Mouse (Mus musculus): ENCODE data around the gene 4930412O13Rik. TPM values are rescaled to one million over a fixed set of nuclear protein-coding genes. Genes with fewer than 3 reads are reported as not detected.
A peak's percentile ranks its signal among the peaks of the same experiment; 100 is the strongest.

The 4930412O13Rik gene
- polyA plus RNA-seq, 1 experiment from 2014 or later = 3.0 TPM

GRCm38 (mm10) chr2:9890251-9890650 is 9.2 kb downstream of the 4930412O13Rik start:
- Histone ChIP-seq H3K4me2 (replicated peaks) (peak overlapping the region; percentile 29; the same call in 1 of the 2 replicates), H3K9ac (replicated peaks) (no peak overlapping the region), H3K4me3 (no peak overlapping the region), H3K27ac (replicated peaks) (no peak overlapping the region), H3K9me3 (no peaks in the 10 kb centered on the region), H3K36me3 (no peaks in the 10 kb centered on the region), H3K4me1 (peaks cover 13% of the 10 kb centered on the region), H3K27me3 (peaks cover 93% of the 10 kb centered on the region)
- no peak for ATAC-seq (ENCODE audit: low FRiP score, low read depth)
- WGBS = 3% methylated on average over 8 of the region's 8 CpGs

DNA sequence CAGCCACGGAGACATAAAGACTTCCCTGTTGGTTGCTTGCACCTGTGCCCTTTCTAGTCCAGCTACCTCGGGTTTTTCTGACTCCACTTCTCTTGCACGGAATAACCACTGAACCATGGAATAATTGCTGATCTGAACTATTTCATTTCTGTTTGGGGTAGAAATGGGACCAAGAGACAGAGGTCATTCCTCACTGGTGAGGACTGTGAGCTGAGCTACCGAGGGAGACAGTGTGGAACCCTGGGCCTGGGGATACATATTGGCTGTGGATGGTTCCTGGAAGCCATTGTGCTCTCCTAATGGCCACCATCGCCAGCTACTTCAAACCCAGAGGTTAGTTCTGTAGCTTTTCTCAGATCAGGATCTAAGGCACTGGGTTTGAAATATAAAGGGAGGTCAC is 9.9 kb downstream of the 4930412O13Rik start:
- no peak overlapping the region for H3K4me2 ChIP-seq (replicated peaks)
- no peaks in the 10 kb centered on the region for H3K9me3 ChIP-seq
- ATAC-seq (ENCODE audit: low FRiP score, low read depth) = no peak
- no peaks in the 10 kb centered on the region for H3K36me3 ChIP-seq
- H3K27me3 ChIP-seq = peaks cover 93% of the 10 kb centered on the region
- H3K27ac ChIP-seq (replicated peaks) = no peak overlapping the region
- no peak overlapping the region for H3K4me3 ChIP-seq
- 4% methylated on average over 5 of the region's 5 CpGs for WGBS
- H3K9ac ChIP-seq (replicated peaks) = no peak overlapping the region
- H3K4me1 ChIP-seq = peaks cover 13% of the 10 kb centered on the region

DNA sequence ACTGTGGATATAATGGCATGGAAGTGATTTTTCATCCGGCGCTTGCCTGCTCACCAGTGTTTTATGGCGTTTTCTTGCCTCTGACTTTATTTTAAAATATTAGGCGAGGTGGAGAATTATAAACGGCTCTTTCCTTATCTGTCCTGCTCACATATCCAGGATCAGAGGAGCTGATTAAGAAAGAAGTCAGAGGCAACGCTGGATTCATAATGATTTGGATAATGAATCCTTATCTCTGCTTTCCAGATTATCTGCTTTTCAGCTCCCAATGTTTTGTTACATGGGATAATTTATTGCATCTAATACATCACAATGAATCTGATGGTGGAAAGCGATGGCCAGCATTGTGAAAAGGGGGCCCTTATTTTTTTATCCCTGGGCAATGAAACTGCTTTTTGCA is 11.5 kb downstream of the 4930412O13Rik start:
- WGBS = 7% methylated on average over 7 of the region's 7 CpGs
- Histone ChIP-seq H3K9ac (replicated peaks) (no peak overlapping the region), H3K9me3 (no peaks in the 10 kb centered on the region), H3K4me3 (no peak overlapping the region), H3K4me2 (replicated peaks) (no peak overlapping the region), H3K27me3 (peaks cover 93% of the 10 kb centered on the region), H3K36me3 (no peaks in the 10 kb centered on the region), H3K4me1 (peaks cover 16% of the 10 kb centered on the region), H3K27ac (replicated peaks) (no peak overlapping the region)
- no peak for ATAC-seq (ENCODE audit: low FRiP score, low read depth)

DNA sequence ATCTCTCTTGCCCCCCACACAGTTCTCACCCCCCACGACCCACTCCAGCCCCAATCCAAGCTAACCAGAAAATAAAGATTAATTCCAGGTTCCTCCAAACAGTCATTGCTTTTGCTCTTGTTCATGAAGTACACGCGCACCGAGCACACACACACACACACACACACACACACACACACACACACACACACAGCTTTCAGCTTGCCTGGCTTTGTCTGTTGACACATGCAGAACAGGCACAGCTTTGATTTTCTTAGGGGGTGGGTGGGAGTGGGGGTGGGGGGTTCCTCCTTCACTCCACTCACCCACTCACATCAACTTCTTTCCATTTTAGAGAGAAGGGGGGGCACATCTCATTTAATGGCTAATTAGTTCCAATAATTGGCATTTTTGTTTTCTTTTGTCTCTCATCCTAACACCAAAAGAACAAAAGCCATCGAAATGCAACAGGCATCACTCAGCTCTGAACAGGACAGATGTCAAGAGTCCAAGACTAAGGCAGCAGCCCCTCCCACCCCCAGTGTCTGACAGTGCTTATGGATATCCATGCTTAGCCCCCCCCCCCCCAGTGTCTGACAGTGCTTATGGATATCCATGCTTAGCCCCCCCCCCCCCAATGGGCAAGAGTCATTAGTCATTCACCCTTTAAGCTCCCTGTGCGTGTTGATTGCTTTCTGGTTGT is 12.4 kb downstream of the 4930412O13Rik start:
- Histone ChIP-seq H3K36me3 (no peaks in the 10 kb centered on the region), H3K4me3 (no peak overlapping the region), H3K4me1 (peaks cover 16% of the 10 kb centered on the region), H3K27ac (replicated peaks) (no peak overlapping the region), H3K4me2 (replicated peaks) (no peak overlapping the region), H3K27me3 (peaks cover 93% of the 10 kb centered on the region), H3K9ac (replicated peaks) (no peak overlapping the region), H3K9me3 (no peaks in the 10 kb centered on the region)
- ATAC-seq (ENCODE audit: low FRiP score, low read depth) = peak; percentile 28; the same call in 1 of the 2 replicates
- under 1% methylated on average over 6 of the region's 6 CpGs for WGBS

DNA sequence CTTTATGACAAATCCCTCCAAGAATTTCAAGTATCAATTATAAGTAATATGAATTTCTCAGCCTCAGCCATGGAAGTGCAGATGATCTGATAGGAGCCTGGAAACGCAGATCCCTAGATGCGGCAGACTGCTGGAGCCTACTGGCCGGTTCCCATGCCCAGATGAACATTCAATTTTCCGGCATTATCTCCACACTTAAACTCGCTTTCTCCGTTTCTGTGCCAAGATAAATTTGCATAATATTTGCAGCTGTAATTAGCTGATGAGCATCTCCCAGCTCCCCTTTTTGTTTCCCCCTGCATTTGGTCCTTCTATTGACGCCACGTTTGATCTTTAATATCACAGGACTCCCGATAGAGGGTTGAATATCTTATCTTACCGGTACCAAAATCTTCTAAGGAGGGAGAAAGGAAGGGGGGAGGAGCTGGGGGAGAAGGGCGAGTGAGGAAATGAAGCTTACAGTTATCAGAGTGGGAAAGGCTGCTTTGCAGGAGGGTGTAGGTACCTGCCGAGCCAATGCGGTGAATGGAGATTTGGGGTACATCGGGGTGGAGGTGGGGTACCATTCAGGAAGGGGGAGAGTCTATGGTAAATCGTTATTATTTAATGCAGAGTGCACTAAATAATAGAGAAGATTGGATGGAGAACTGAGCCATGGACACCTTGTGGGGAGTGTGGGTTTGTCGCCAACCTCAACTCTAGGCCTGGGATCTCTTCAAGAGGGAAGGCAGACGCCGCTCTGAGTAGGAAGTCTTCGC is 14.0 kb downstream of the 4930412O13Rik start:
- H3K36me3 ChIP-seq = no peaks in the 10 kb centered on the region
- no peaks in the 10 kb centered on the region for H3K9me3 ChIP-seq
- peak overlapping the region; percentile 30; the same call in 1 of the 2 replicates for H3K27ac ChIP-seq (replicated peaks)
- H3K9ac ChIP-seq (replicated peaks) = no peak overlapping the region
- under 1% methylated on average over 19 of the region's 19 CpGs for WGBS
- peaks cover 93% of the 10 kb centered on the region for H3K27me3 ChIP-seq
- ATAC-seq (ENCODE audit: low FRiP score, low read depth) = no peak
- peaks cover 8% of the 10 kb centered on the region; the same call in 1 of the 2 replicates for H3K4me1 ChIP-seq
- no peak overlapping the region for H3K4me3 ChIP-seq
- peak overlapping the region; percentile 38; the same call in 1 of the 2 replicates for H3K4me2 ChIP-seq (replicated peaks)

DNA sequence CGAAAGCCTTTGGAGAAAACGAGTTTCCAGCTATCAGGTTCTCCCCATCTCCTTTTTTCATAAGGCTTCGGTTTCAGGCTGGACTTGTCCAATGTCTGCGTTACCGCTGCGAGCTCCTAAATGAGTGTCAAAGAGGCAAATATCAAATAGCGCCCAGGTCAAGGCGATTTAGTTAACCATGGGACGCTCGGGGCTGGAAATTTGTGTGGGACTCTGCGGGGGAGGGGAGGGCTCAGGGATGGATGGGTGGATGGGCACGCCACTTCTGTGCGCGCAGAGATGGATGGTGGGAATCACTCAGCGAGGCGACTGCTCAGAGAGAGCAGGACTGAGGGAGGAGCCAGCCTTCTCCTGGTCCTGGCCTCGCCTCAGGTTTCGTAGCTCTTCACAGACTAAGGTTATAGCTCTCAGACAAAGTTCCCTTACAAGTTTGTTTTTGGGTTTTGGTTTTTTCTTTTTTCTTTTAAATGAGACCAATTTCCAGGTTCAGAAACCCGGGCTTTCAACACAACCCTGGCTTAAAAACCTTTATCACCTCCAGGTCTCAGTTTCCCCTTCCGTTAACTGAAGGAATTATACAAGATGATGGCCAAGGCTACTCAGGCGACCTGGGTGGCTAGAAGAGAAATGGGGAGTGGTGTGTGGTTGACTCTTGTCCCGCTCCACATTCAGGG is 15.2 kb downstream of the 4930412O13Rik start:
- Histone ChIP-seq H3K9me3 (no peaks in the 10 kb centered on the region), H3K36me3 (no peaks in the 10 kb centered on the region), H3K4me2 (replicated peaks) (peak overlapping the region; percentile 38), H3K4me1 (peaks cover 8% of the 10 kb centered on the region; the same call in 1 of the 2 replicates), H3K27ac (replicated peaks) (peak overlapping the region; percentile 30; the same call in 1 of the 2 replicates), H3K27me3 (peaks cover 86% of the 10 kb centered on the region), H3K4me3 (peak overlapping the region; percentile 21), H3K9ac (replicated peaks) (no peak overlapping the region)
- no peak for ATAC-seq (ENCODE audit: low FRiP score, low read depth)
- under 1% methylated on average over 22 of the region's 22 CpGs for WGBS

DNA sequence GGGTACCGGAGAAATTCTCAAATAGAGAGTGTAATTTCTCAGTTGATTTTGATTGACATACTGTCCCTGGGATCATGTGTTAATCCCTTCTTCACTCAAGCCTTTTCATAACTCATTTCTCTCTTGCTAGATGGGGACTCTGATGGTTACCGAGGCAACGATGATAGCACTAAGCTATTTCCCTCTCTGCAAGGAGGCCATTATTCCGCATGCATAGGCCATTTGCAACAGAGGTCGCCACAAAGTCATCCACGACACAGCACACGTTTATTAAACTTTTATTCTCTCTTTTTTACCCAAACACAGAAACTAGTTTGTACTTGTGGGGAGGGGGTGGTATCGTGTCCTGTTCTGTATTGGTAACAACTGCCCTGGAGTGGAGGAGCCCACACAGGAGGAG is 16.8 kb downstream of the 4930412O13Rik start:
- Histone ChIP-seq H3K4me1 (peaks cover 8% of the 10 kb centered on the region; the same call in 1 of the 2 replicates), H3K4me3 (no peak overlapping the region), H3K4me2 (replicated peaks) (no peak overlapping the region), H3K36me3 (no peaks in the 10 kb centered on the region), H3K27ac (replicated peaks) (0 out of 2 replicates have a peak overlapping the region, but pooled peaks have one; percentile 10), H3K9ac (replicated peaks) (no peak overlapping the region), H3K9me3 (no peaks in the 10 kb centered on the region), H3K27me3 (peaks cover 79% of the 10 kb centered on the region)
- 5% methylated on average over 8 of the region's 8 CpGs for WGBS
- ATAC-seq (ENCODE audit: low FRiP score, low read depth) = peak; percentile 24; the same call in 1 of the 2 replicates

DNA sequence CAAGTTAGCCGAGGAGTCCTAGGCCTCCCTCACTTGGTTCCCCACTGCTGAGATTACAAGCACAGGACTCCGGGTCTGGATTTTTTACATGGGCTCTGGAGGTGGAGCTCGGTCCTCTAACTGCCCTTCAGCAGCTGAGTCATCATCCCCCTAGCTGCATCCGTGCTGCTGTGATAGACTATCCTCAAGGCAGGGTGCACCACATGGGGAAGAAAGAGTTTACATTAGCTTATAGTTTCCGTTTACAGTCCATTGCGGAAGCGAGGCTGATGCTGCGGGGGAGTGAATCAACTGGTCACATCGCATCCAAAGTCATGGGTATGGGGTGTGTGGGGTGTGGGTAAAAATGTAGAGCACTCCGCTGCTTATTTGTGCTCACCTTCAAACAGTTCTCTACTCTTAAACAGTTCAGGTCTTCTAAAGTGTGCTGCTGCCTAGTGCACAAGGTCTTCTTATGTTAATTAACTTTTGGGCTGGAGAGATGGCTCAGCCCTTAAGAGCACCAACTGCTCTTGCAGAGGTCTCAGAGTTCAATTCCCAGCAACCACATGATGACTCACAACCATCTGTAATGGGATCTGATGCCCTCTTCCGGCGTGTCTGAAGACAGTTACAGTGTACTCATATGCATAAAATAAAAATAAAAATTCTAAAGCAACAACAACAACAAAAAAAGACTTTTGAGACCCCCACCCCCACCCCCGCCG is 23.0 kb downstream of the 4930412O13Rik start:
- H3K9ac ChIP-seq (replicated peaks) = no peak overlapping the region
- no peak overlapping the region for H3K27ac ChIP-seq (replicated peaks)
- peaks cover 20% of the 10 kb centered on the region for H3K27me3 ChIP-seq
- no peaks in the 10 kb centered on the region for H3K36me3 ChIP-seq
- WGBS = 76% methylated on average over 14 of the region's 14 CpGs
- peaks cover 5% of the 10 kb centered on the region; the same call in 1 of the 2 replicates for H3K4me1 ChIP-seq
- H3K4me2 ChIP-seq (replicated peaks) = no peak overlapping the region
- ATAC-seq (ENCODE audit: low FRiP score, low read depth) = no peak
- H3K4me3 ChIP-seq = no peak overlapping the region
- no peaks in the 10 kb centered on the region for H3K9me3 ChIP-seq

DNA sequence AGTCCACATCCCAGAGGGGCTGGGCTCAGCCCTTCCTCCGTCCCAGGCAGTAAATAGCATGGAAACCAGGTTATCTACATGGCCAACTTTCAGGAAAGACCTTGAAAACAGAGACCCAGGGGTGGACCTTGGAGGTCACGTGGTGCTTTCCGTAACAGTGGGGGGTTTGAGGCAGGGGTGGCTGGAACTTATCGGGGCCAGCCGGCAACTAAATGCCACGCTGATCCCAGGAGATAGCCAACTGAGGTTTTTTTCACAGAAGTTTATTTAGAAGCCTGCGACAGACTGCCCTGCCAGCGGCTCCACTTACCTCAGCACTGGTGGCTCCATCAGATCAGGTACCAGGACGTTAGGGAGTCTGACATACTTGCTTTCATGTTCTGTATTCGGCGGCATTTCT is 24.9 kb downstream of the 4930412O13Rik start:
- ATAC-seq (ENCODE audit: low FRiP score, low read depth) = no peak
- H3K4me3 ChIP-seq = no peak overlapping the region
- no peak overlapping the region for H3K9ac ChIP-seq (replicated peaks)
- H3K4me2 ChIP-seq (replicated peaks) = 0 out of 2 replicates have a peak overlapping the region, but pooled peaks have one; percentile 11
- no peak overlapping the region for H3K27ac ChIP-seq (replicated peaks)
- no peaks in the 10 kb centered on the region for H3K36me3 ChIP-seq
- WGBS = 9% methylated on average over 11 of the region's 11 CpGs
- H3K27me3 ChIP-seq = peaks cover 7% of the 10 kb centered on the region; the same call in 1 of the 2 replicates
- H3K9me3 ChIP-seq = no peaks in the 10 kb centered on the region
- H3K4me1 ChIP-seq = peaks cover 5% of the 10 kb centered on the region; the same call in 1 of the 2 replicates

GRCm38 (mm10) chr2:9917602-9918001 is 36.5 kb downstream of the 4930412O13Rik start:
- Histone ChIP-seq H3K27me3 (no peaks in the 10 kb centered on the region), H3K9me3 (no peaks in the 10 kb centered on the region), H3K9ac (replicated peaks) (no peak overlapping the region), H3K27ac (replicated peaks) (no peak overlapping the region), H3K4me2 (replicated peaks) (no peak overlapping the region), H3K4me3 (no peak overlapping the region), H3K4me1 (no peaks in the 10 kb centered on the region), H3K36me3 (peaks cover 16% of the 10 kb centered on the region)
- 89% methylated on average over 9 of the region's 9 CpGs for WGBS
- ATAC-seq (ENCODE audit: low FRiP score, low read depth) = no peak

GRCm38 (mm10) chr2:9918691-9919471 is 37.8 kb downstream of the 4930412O13Rik start:
- Histone ChIP-seq H3K9ac (replicated peaks) (no peak overlapping the region), H3K27ac (replicated peaks) (no peak overlapping the region), H3K4me1 (no peaks in the 10 kb centered on the region), H3K36me3 (peaks cover 16% of the 10 kb centered on the region), H3K27me3 (no peaks in the 10 kb centered on the region), H3K4me2 (replicated peaks) (no peak overlapping the region), H3K9me3 (no peaks in the 10 kb centered on the region), H3K4me3 (no peak overlapping the region)
- WGBS = 94% methylated on average over 17 of the region's 17 CpGs
- no peak for ATAC-seq (ENCODE audit: low FRiP score, low read depth)
